18 mouse cellular contexts compared by ENCODE assay signal in the genomic region with DNA sequence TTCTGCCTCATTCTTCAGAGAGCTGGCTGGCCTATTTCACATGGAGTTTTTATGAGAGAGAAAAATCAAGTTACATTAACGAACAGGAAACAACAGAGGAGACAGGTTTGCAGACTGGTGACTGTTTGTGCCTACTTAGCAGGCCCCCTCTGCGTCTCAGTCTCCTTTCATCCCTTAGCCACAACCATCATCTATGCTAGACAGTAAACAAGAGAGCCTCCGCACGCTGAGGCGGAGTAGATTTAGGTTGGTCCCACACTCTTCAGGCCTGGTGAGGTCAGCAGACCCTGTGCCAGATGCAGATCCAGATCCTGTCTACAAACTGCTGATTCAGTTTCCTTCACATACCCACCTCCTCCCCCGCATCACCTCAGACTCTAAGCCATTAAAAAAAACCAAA.
"Had no signal": no experiment of that assay in that cellular context is flagged by ENCODE, and none has a peak within 500 bp of the region (broad histone marks: within the 10 kb centered on the region; RNA-seq: fewer than 3 reads in every experiment).

No protein-coding gene starts in this region.

- H3K4me3 ChIP-seq: limb, embryonic 15.5 days; liver, embryonic 15.5 days; midbrain, embryonic 10.5 days; myocyte; neural tube, embryonic 15.5 days had no signal

- H3K9ac ChIP-seq: limb, embryonic 15.5 days; liver, embryonic 15.5 days; lung, embryonic 14.5 days; neural tube, embryonic 15.5 days had no signal

- H3K4me2 ChIP-seq: limb, embryonic 15.5 days; liver, embryonic 15.5 days; lung, embryonic 14.5 days; neural tube, embryonic 15.5 days had no signal

- H3K9me3 ChIP-seq: limb, embryonic 15.5 days; liver, embryonic 15.5 days; midbrain, embryonic 10.5 days; neural tube, embryonic 15.5 days had no signal

- H3K4me1 ChIP-seq: neural tube, embryonic 15.5 days had no signal

- H3K27me3 ChIP-seq: limb, embryonic 15.5 days; liver, embryonic 15.5 days; neural tube, embryonic 15.5 days had no signal

- DNase-seq: kidney, adult 11 months; kidney, adult 9 months; kidney, postnatal 10 days; kidney, postnatal 4 days; layer of hippocampus, adult 9-11 months; lung, embryonic 14.5 days; lung, postnatal 10 days; lung, postnatal 4 days; midbrain, embryonic 14.5 days; right cerebral cortex, adult 18-20 months; right cerebral cortex, postnatal 25 days; thymus, postnatal 4 days had no signal

- H3K36me3 ChIP-seq: limb, embryonic 15.5 days; neural tube, embryonic 15.5 days had no signal

- H3K27ac ChIP-seq: limb, embryonic 15.5 days; liver, embryonic 15.5 days; midbrain, embryonic 10.5 days; neural tube, embryonic 15.5 days; stomach, postnatal 0 days had no signal
